Mouse (Mus musculus) limb, embryonic 10.5 days (tissue): Measurements from ENCODE around the gene Cdk5rap2. TPM values are rescaled to one million over a fixed set of nuclear protein-coding genes. Genes with fewer than 3 reads are reported as not detected.

Experiments
- polyA plus RNA-seq: library from polyadenylated mRNA; unstranded; fragments of >200 nt; fragmentation: Nextera tagmentation; extraction: Ambion mirVana; gene quantifications from 2 replicates; pipeline ENCODE4 v1.2.1, GENCODE M21; 2016

The Cdk5rap2 gene
- polyA plus RNA-seq, 1 experiment from 2014 or later: 31.6 TPM

Other genes starting within 250 kb of the Cdk5rap2 start
- gene Megf9, start 124.6 kb upstream of the Cdk5rap2 start, polyA plus RNA-seq: 6.3 and 10.3 TPM in 2 replicates